Mouse (Mus musculus): ENCODE results near the gene Nelfcd. TPM values are rescaled to one million over a fixed set of nuclear protein-coding genes. Genes with fewer than 3 reads are reported as not detected.

The Nelfcd gene
- polyA plus RNA-seq (2015; fragmentation: Illumina TruSeq; extraction: RNeasy Lipid Tissue Mini Kit (QIAGEN cat#74804); ENCODE audit: low read depth, low replicate concordance) = 49.5 TPM

DNA sequence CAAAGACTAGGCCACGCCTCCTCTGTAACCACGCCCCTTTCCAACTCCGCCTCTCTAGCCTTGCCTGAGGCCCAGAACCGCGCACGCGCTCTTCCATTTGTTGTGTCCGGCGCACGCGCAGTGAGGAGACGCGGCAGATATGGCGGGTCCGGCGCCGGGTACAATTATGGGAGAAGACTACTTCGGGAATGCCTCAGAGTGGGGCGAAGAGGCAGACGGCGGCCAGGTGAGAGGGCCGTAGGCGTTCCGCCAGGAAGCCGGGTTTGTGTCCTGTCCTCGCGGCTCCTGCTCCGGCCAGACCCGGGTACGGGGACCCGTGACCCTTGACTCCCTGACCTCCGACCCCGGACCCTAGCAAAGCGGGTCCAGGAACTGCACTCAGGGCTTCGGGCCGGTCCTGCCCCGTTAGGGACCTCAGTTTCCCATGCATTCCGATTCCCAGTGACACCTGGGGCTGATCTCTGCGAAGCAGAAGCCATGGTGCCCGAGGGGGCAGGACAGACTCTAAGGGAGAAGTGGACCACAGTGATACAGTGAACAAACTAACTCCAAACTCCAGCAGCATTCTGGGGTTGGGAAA, at the start of gene Nelfcd:
Gene Nelfcd, plus strand, starts transcription at position 74 of the 580 bp plus-strand sequence.

DNA sequence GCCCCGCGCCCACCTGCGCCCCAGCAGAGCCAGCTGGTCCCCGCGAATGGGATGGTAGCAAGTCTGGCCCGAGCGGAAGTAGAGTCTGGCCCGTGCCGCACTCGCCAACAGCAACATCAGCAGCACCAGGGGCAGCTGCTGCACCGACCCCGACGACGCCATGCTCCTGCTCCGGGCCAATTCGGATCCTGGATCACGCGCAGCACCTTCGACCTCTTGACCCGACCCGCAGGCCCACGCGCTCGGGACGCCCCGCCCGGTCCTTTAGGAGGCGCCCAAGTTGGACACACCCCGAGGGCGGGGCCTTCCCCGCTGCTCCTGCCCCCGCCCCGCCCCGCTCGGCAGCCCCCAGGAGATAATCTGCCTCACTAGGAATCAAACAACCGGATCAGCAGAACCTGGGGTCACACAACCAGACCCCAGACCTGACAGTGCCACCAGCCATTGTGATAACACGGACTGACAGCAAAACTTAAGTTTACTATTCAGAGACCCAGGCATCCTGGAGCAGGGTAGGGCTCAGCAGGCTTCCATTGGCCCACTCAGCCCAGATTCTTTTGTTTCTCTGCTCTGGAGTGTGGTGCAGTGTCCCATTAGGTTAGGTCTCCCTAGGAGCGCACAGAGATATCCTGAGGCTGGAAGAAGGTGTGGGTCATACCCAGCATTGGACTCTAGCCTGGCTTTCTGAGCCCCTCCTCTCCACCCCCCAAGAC, 23.3 kb downstream of the Nelfcd start, which contains the start of gene Ctsz:
Gene Ctsz, minus strand, starts transcription at position 303 of the 713 bp plus-strand sequence.

DNA sequence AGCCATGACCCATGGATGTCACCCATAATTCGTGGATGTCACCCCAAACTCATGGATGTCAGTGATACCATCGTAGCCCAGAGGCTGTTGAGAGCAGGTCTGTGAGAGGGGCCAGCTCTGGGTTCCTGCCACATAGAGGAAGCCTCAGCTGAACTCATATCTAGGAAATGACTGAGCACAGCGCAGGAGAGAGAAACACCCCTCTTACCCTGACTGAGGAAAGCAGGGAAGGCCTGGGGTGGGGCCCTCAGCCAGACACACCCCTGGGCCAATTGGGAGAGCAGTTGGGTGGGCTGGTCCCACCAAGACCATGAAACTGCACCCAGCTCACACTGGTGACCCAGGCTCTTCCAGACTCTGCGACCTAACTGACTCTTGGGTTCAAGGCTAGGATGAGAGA, 34.7 kb downstream of the Nelfcd start, which contains the start of gene Tubb1:
Gene Tubb1, plus strand, starts transcription at position 343 of the 400 bp plus-strand sequence.

DNA sequence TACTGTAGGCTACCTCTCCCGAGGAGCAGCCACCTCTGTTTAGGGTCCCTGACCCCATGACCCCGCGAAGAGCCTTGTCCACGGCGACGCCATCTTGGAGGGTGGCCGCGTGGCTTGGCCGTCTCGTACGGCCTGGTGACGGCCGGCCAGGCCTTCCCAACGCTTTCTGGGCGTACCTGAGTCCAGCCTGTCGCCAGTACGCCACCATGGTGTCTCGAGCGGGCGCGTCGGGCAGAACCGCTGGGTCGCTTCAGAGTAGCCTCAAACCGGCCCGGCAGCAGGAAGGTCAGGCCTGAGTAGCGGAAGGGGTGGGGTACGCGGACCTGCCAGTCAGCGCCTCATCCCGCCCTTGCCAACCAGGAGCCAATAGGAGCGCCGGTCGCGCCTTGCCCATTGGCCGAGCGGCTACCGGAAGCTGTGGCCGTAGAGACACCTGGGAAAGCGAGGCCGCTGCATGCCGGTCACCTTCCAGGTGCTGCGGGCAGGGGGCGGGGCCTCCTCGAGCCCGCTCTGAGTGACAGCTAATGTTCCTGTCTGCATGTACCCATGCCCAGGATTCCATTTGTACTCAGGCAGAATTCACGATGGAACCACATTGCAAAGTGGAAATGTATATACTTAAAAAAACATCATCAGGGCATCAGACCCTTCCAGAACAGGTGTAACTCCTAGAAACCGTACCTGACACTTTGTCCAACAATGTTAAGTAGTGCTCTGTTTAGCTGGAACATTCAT, 48.4 kb downstream of the Nelfcd start, which contains the start of gene Atp5e:
Gene Atp5e, minus strand, starts transcription at position 317 of the 735 bp plus-strand sequence.

DNA sequence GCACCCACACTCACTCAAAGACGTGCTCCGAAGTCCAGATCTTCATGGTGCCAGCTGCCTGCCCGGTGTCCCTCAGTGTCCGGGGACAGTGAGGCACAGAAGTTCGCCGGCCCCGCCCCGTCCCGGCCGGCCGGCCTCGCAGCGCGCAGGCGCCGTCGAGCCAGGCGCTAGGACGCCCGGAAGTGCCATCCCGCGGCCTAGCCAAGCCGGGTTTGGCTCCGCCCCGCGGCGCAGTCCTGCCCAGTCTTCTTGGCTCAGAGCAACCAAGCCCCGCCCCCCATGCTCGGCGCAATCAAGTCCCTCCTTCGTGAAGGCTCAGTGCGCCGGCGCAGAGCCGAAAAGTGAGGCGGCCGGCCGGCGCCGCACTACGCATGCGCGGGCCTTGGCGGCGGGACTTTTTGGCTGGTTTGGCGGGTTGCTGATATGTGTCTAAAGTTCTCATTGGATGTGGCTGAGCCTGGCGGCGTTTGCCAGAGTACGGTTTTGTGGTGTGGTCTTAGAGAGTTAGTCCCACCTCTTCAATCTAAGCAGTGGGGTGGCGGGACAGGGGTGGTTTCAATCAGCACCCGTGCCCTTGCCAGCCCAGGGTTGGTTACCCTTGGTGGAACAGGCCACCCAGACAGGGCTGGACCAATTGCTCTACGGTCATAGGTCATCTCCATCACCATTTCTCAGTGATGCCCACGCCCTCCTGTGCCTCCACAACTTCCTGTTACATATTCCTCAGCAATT, 57.4 kb downstream of the Nelfcd start, which contains the start of gene Prelid3b:
Gene Prelid3b, minus strand, starts transcription at position 264 of the 732 bp plus-strand sequence.

Other genes starting within 250 kb of the Nelfcd start
- 1,859 TPM for gene Gnas, start 131.5 kb upstream of the Nelfcd start, polyA plus RNA-seq (2015; fragmentation: Illumina TruSeq; extraction: RNeasy Lipid Tissue Mini Kit (QIAGEN cat#74804); ENCODE audit: low read depth, low replicate concordance)
- not detected for gene Gm20721, start 69.1 kb upstream of the Nelfcd start, polyA plus RNA-seq (2015; fragmentation: Illumina TruSeq; extraction: RNeasy Lipid Tissue Mini Kit (QIAGEN cat#74804); ENCODE audit: low read depth, low replicate concordance)
- gene Ctsz, start 23.2 kb downstream of the Nelfcd start, polyA plus RNA-seq (2015; fragmentation: Illumina TruSeq; extraction: RNeasy Lipid Tissue Mini Kit (QIAGEN cat#74804); ENCODE audit: low read depth, low replicate concordance) = 52.0 TPM
- not detected for gene Tubb1, start 34.9 kb downstream of the Nelfcd start, polyA plus RNA-seq (2015; fragmentation: Illumina TruSeq; extraction: RNeasy Lipid Tissue Mini Kit (QIAGEN cat#74804); ENCODE audit: low read depth, low replicate concordance)
- 762 TPM for gene Atp5e, start 48.3 kb downstream of the Nelfcd start, polyA plus RNA-seq (2015; fragmentation: Illumina TruSeq; extraction: RNeasy Lipid Tissue Mini Kit (QIAGEN cat#74804); ENCODE audit: low read depth, low replicate concordance)
- 90.7 TPM for gene Prelid3b, start 57.3 kb downstream of the Nelfcd start, polyA plus RNA-seq (2015; fragmentation: Illumina TruSeq; extraction: RNeasy Lipid Tissue Mini Kit (QIAGEN cat#74804); ENCODE audit: low read depth, low replicate concordance)
- 6.0 TPM for gene Zfp831, start 227.7 kb downstream of the Nelfcd start, polyA plus RNA-seq (2015; fragmentation: Illumina TruSeq; extraction: RNeasy Lipid Tissue Mini Kit (QIAGEN cat#74804); ENCODE audit: low read depth, low replicate concordance)